Mouse (Mus musculus): Measurements from ENCODE around the gene H2afb2. TPM values are rescaled to one million over a fixed set of nuclear protein-coding genes. Genes with fewer than 3 reads are reported as not detected.

The H2afb2 gene
- not detected for polyA plus RNA-seq (2012; fragmentation: generic; extraction: Trizol)
- long read RNA-seq, experiment 1 = 0 reads
- long read RNA-seq, experiment 2 = 0 reads

- Histone ChIP-seq H3K36me3 (ENCODE audit: control insufficient read depth, insufficient read depth) (no peaks in the 10 kb centered on the region), H3ac (ENCODE audit: control insufficient read depth, insufficient read length, low read depth) (no peak within 1 kb of the TSS), H3K79me2 (ENCODE audit: control insufficient read depth, insufficient read depth) (no peaks in the 10 kb centered on the region), H3K4me3 (ENCODE audit: insufficient read depth, poor library complexity, severe bottlenecking) (no peak within 1 kb of the TSS), H3K27me3 (ENCODE audit: control insufficient read depth, insufficient read depth, insufficient read length) (no peaks in the 10 kb centered on the region), H3K79me3 (ENCODE audit: low read depth) (no peaks in the 10 kb centered on the region)
- no peak for TF ChIP-seq USF1 (IDR thresholded peaks at IDR 0.05; ENCODE audit: low read depth)
Observed at GRCm38 (mm10) chrX:116680878-116681277, at the start of gene H2afb2. Gene H2afb2 (plus strand): TSS chrX:116681178.

Other genes starting within 250 kb of the H2afb2 start
- not detected for gene Cpxcr1, start 232.2 kb upstream of the H2afb2 start, polyA plus RNA-seq (2012; fragmentation: generic; extraction: Trizol)

All from C2C12 (cell line).